Mouse (Mus musculus) heart, embryonic 16.5 days (tissue): ENCODE results near the gene Bcat1. TPM values are rescaled to one million over a fixed set of nuclear protein-coding genes. Genes with fewer than 3 reads are reported as not detected.

Experiments used
- ATAC-seq: fragments of 200-750 bp; cut with Nextera tagmentation; replicated peaks from 2 replicates; pipeline ENCODE4 v1.8.0; 2017; ENCODE audit warnings: moderate number of reproducible peaks; ENCODE audit not compliant: insufficient read depth, low FRiP score; ENCODE audit errors: extremely low read depth
- H3K27ac ChIP-seq: fragments of 300-500 bp; sonication (generic); 2 replicates; pipeline ENCODE4 v1.5.1; 2014; ENCODE audit warnings: mild to moderate bottlenecking, low read length, control low read depth, moderate library complexity
- H3K27me3 ChIP-seq: fragments of 300-500 bp; sonication (generic); 2 replicates; pipeline ENCODE4 v1.6.1; 2014; ENCODE audit warnings: low read length, mixed read lengths; ENCODE audit not compliant: control insufficient read depth, insufficient read depth
- H3K36me3 ChIP-seq: fragments of 300-500 bp; sonication (generic); 2 replicates; pipeline ENCODE4 v1.6.1; 2014; ENCODE audit not compliant: control insufficient read depth, insufficient read depth
- H3K4me1 ChIP-seq: fragments of 300-500 bp; sonication (generic); 2 replicates; pipeline ENCODE4 v1.6.1; 2014; ENCODE audit warnings: low read length, mixed read lengths; ENCODE audit not compliant: control insufficient read depth, insufficient read depth
- H3K4me2 ChIP-seq: fragments of 300-500 bp; sonication (generic); 2 replicates; pipeline ENCODE4 v1.6.1; 2014; ENCODE audit warnings: low read depth, mild to moderate bottlenecking, control low read depth, low read length
- H3K4me3 ChIP-seq: fragments of 300-500 bp; sonication (generic); 2 replicates; pipeline ENCODE4 v1.5.1; 2014; ENCODE audit warnings: mild to moderate bottlenecking, control low read depth, low read length
- H3K9ac ChIP-seq: fragments of 300-500 bp; sonication (generic); 2 replicates; pipeline ENCODE4 v1.6.1; 2014; ENCODE audit warnings: low read length, control low read depth
- H3K9me3 ChIP-seq: fragments of 300-500 bp; sonication (generic); replicated peaks from 2 replicates; pipeline ENCODE4 v1.6.1; 2016; ENCODE audit warnings: low read length; ENCODE audit not compliant: control insufficient read depth
- WGBS: fragments of 180-500 bp; shearing (Covaris S2); extraction: QIAGEN DNeasy Blood & Tissue Kit; methylation state at CpG from one replicate; pipeline ENCODE4 v1.1.7; 2014; 5-methylcytosine and 5-hydroxymethylcytosine counted together
- polyA plus RNA-seq: library from polyadenylated mRNA; unstranded; fragments of >200 nt; fragmentation: Nextera tagmentation; extraction: Ambion mirVana; gene quantifications from 2 replicates; pipeline ENCODE4 v1.2.1, GENCODE M21; 2015

Gene Bcat1
- polyA plus RNA-seq, 1 experiment from 2014 or later: 6.9 TPM

GRCm38 (mm10) chr6:144992111-144992510, 83.9 kb downstream of the Bcat1 start:
- no peaks in the 10 kb centered on the region for H3K36me3 ChIP-seq
- 36% methylated on average over 3 of the region's 3 CpGs for WGBS
- H3K9me3 ChIP-seq: peaks cover 3% of the 10 kb centered on the region; the same call in 1 of the 2 replicates
- no peak overlapping the region for H3K4me2 ChIP-seq
- H3K27ac ChIP-seq: no peak overlapping the region
- no peaks in the 10 kb centered on the region for H3K4me1 ChIP-seq
- no peak overlapping the region for H3K4me3 ChIP-seq
- no peaks in the 10 kb centered on the region for H3K27me3 ChIP-seq
- no peak for ATAC-seq
- H3K9ac ChIP-seq: no peak overlapping the region

DNA sequence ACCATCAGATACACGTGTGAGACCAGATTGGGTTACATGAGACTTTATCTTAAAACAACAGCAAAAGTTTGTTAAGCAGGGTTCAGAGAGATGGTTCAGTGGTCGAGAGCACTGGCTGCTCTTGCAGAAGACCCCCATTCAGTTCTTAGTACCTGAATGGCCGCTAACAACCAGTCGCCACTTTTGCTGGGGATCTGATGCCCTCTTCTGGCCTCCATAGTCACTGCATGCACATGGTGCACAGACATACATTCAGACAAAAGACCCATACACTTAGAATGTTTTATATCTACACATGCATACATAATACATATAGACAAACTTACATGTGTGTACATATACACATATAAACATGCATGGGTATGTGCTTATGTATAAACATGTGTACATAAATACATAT, 86.8 kb downstream of the Bcat1 start:
- no peak overlapping the region for H3K4me3 ChIP-seq
- no peak overlapping the region for H3K27ac ChIP-seq
- H3K36me3 ChIP-seq: no peaks in the 10 kb centered on the region
- H3K9me3 ChIP-seq: peaks cover 3% of the 10 kb centered on the region; the same call in 1 of the 2 replicates
- no peaks in the 10 kb centered on the region for H3K27me3 ChIP-seq
- 84% methylated on average over 4 of the region's 4 CpGs for WGBS
- ATAC-seq: no peak
- H3K4me1 ChIP-seq: no peaks in the 10 kb centered on the region
- no peak overlapping the region for H3K9ac ChIP-seq
- H3K4me2 ChIP-seq: no peak overlapping the region

DNA sequence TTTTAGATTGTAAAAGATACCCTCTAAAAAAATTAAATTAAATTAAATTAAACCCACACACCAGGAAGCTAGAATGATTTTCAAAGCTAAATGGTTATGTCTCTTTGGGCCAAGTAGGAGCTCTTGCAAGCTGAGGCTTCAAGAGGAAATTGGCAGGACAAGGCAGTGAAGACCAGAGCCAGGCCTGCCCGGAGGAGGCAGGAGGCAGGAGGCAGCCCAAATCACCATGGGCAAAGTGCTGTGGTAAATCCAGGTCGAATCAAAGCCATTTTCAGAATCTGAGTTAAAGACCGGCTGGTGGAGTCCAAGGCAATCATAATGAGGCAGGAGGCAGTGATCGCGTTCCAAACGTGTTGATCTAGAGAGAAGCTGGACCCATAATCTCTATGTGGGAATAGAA, 88.3 kb downstream of the Bcat1 start:
- no peak overlapping the region for H3K4me2 ChIP-seq
- H3K4me3 ChIP-seq: no peak overlapping the region
- no peak for ATAC-seq
- H3K36me3 ChIP-seq: no peaks in the 10 kb centered on the region
- peaks cover 3% of the 10 kb centered on the region; the same call in 1 of the 2 replicates for H3K9me3 ChIP-seq
- H3K27ac ChIP-seq: no peak overlapping the region
- 87% methylated on average over 6 of the region's 6 CpGs for WGBS
- H3K9ac ChIP-seq: no peak overlapping the region
- H3K4me1 ChIP-seq: no peaks in the 10 kb centered on the region
- no peaks in the 10 kb centered on the region for H3K27me3 ChIP-seq

DNA sequence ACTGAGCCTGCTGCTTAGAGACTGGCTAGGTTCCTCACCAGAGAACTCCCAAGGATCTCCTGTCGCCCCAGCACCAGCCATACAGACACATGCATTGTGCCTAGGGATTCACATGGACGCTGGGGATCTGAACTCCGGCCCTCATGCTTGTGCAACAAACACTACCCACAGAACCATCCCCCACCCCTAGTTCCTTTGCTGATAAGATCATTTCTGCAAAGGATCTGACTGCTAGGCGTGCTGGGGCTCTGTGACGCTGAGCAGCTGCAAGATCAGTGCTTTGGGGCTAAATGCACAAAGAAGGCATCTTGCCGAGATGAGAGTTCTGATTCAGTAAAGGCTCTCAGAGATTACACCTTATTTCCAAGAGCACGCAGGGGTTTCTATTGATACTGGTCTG, 88.8 kb downstream of the Bcat1 start:
- Histone ChIP-seq H3K4me1 (no peaks in the 10 kb centered on the region), H3K4me3 (no peak overlapping the region), H3K4me2 (no peak overlapping the region), H3K9me3 (peaks cover 3% of the 10 kb centered on the region; the same call in 1 of the 2 replicates), H3K27me3 (no peaks in the 10 kb centered on the region), H3K27ac (no peak overlapping the region), H3K36me3 (no peaks in the 10 kb centered on the region), H3K9ac (no peak overlapping the region)
- no peak for ATAC-seq
- WGBS: 67% methylated on average over 7 of the region's 7 CpGs

- Histone ChIP-seq H3K27ac (no peak overlapping the region), H3K9me3 (peaks cover 3% of the 10 kb centered on the region; the same call in 1 of the 2 replicates), H3K36me3 (no peaks in the 10 kb centered on the region), H3K4me3 (no peak overlapping the region), H3K9ac (no peak overlapping the region), H3K4me2 (no peak overlapping the region), H3K27me3 (no peaks in the 10 kb centered on the region), H3K4me1 (no peaks in the 10 kb centered on the region)
- WGBS: 88% methylated on average over 8 of the region's 8 CpGs
- no peak for ATAC-seq
Measured at GRCm38 (mm10) chr6:144984221-144984620, 91.8 kb downstream of the Bcat1 start.

GRCm38 (mm10) chr6:144982093-144982492, 93.9 kb downstream of the Bcat1 start:
- no peak overlapping the region for H3K9ac ChIP-seq
- H3K9me3 ChIP-seq: no peaks in the 10 kb centered on the region
- no peaks in the 10 kb centered on the region for H3K27me3 ChIP-seq
- no peak for ATAC-seq
- no peaks in the 10 kb centered on the region for H3K36me3 ChIP-seq
- H3K4me1 ChIP-seq: no peaks in the 10 kb centered on the region
- 90% methylated on average over 3 of the region's 3 CpGs for WGBS
- H3K27ac ChIP-seq: no peak overlapping the region
- no peak overlapping the region for H3K4me2 ChIP-seq
- H3K4me3 ChIP-seq: no peak overlapping the region

GRCm38 (mm10) chr6:144972351-144972750, 103.6 kb downstream of the Bcat1 start:
- H3K4me3 ChIP-seq: no peak overlapping the region
- no peaks in the 10 kb centered on the region for H3K27me3 ChIP-seq
- ATAC-seq: no peak
- no peak overlapping the region for H3K9ac ChIP-seq
- no peak overlapping the region for H3K27ac ChIP-seq
- H3K4me2 ChIP-seq: no peak overlapping the region
- no peaks in the 10 kb centered on the region for H3K36me3 ChIP-seq
- no peaks in the 10 kb centered on the region for H3K4me1 ChIP-seq
- peaks cover 3% of the 10 kb centered on the region for H3K9me3 ChIP-seq
- WGBS: 79% methylated on average over 8 of the region's 8 CpGs

GRCm38 (mm10) chr6:144970900-144971299, 105.1 kb downstream of the Bcat1 start:
- H3K27me3 ChIP-seq: no peaks in the 10 kb centered on the region
- H3K4me2 ChIP-seq: no peak overlapping the region
- H3K27ac ChIP-seq: no peak overlapping the region
- H3K9me3 ChIP-seq: peaks cover 3% of the 10 kb centered on the region
- 90% methylated on average over 4 of the region's 4 CpGs for WGBS
- ATAC-seq: no peak
- no peak overlapping the region for H3K4me3 ChIP-seq
- H3K36me3 ChIP-seq: no peaks in the 10 kb centered on the region
- H3K9ac ChIP-seq: no peak overlapping the region
- no peaks in the 10 kb centered on the region for H3K4me1 ChIP-seq

- no peaks in the 10 kb centered on the region for H3K4me1 ChIP-seq
- no peak overlapping the region for H3K27ac ChIP-seq
- no peaks in the 10 kb centered on the region for H3K36me3 ChIP-seq
- H3K4me2 ChIP-seq: no peak overlapping the region
- no peaks in the 10 kb centered on the region for H3K27me3 ChIP-seq
- no peaks in the 10 kb centered on the region for H3K9me3 ChIP-seq
- 66% methylated on average over 6 of the region's 6 CpGs for WGBS
- no peak overlapping the region for H3K9ac ChIP-seq
- ATAC-seq: no peak
- no peak overlapping the region for H3K4me3 ChIP-seq
Measured at GRCm38 (mm10) chr6:144967536-144967935, 108.4 kb downstream of the Bcat1 start.

DNA sequence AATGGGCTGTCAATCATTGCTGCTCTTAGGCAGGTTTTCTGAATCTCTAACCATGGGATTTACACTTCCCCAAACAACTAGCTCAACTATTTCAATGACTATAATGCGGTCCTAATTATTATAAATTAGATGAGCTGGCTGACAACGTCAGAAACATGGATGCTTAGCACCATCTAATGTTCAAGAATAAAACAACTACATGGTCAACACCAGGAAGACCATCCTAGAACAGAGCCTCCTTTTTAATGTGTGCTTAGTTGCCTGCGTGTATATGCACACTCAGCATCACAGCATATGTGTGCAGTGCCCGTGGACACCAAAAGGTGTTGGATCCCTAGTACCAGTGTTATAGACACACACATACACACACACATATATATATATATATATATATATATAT, 111.8 kb downstream of the Bcat1 start:
- 70% methylated on average over 4 of the region's 4 CpGs for WGBS

More for the DNA sequence above, 111.8 kb downstream of the Bcat1 start:
- no peaks in the 10 kb centered on the region for H3K9me3 ChIP-seq
- H3K27me3 ChIP-seq: no peaks in the 10 kb centered on the region
- no peak overlapping the region for H3K27ac ChIP-seq
- H3K4me3 ChIP-seq: no peak overlapping the region
- H3K36me3 ChIP-seq: no peaks in the 10 kb centered on the region
- no peak overlapping the region for H3K4me2 ChIP-seq
- no peak for ATAC-seq
- H3K9ac ChIP-seq: no peak overlapping the region
- H3K4me1 ChIP-seq: no peaks in the 10 kb centered on the region
